In genomic region chr10:40147325-40148059, GRCm38 (mm10) we compare ENCODE assay signal across 24 mouse cellular contexts. TPM values are rescaled to one million over a fixed set of nuclear protein-coding genes. Genes with fewer than 3 reads are reported as not detected.
A peak's percentile ranks its signal among the peaks of the same experiment; 100 is the strongest.
DNase-seq lines count a peak whose midpoint lies in the region; ATAC-seq and TF ChIP-seq lines count a peak whose summit lies in the region.
"Had no signal": no experiment of that assay in that cellular context is flagged by ENCODE, and none has a peak within 500 bp of the region (broad histone marks: within the 10 kb centered on the region; RNA-seq: fewer than 3 reads in every experiment).

No protein-coding gene starts in this region.

- H3K9me3 ChIP-seq in liver, embryonic 12.5 days (replicated peaks), result no peaks in the 10 kb centered on the region
- no peaks in the 10 kb centered on the region for H3K9me3 ChIP-seq in liver, postnatal 0 days (ENCODE audit: low read length)
- H3K9me3 ChIP-seq: embryonic facial prominence, embryonic 12.5 days; forebrain, embryonic 12.5 days; intestine, embryonic 15.5 days; neural tube, embryonic 15.5 days had no signal

- H3K9ac ChIP-seq in liver, embryonic 12.5 days, result peak overlapping the region; percentile 56
- no peak overlapping the region; the same call in 1 of the 2 replicates for H3K9ac ChIP-seq in liver, postnatal 0 days (replicated peaks)
- H3K9ac ChIP-seq: embryonic facial prominence, embryonic 12.5 days; forebrain, embryonic 12.5 days; forebrain, postnatal 0 days; intestine, embryonic 15.5 days; neural tube, embryonic 15.5 days had no signal

- peak; percentile 17; the same call in 1 of the 2 replicates for TF ChIP-seq CTCF in liver, postnatal 0 days (IDR thresholded peaks at IDR 0.05; ENCODE audit: low read depth)

- peak; percentile 65 for DNase-seq in heart, adult 11 months
- DNase-seq in heart, postnatal 36 days, result no peak
- DNase-seq in liver, postnatal 0 days, result no peak
- DNase-seq in urinary bladder, postnatal 14 days (ENCODE audit: low spot score), result no peak
- DNase-seq in gastrocnemius, adult 18-20 months (ENCODE audit: low spot score), result no peak
- no peak for DNase-seq in ovary, adult 18-20 months (ENCODE audit: low spot score)
- DNase-seq: adrenal gland, postnatal 14 days; cerebellum, adult 11-12 months; cerebellum, adult 9-11 months; embryo, embryonic 11 days; forebrain, postnatal 0 days; gastrocnemius, postnatal 10 days; kidney, adult 2 months; kidney, postnatal 10 days; layer of hippocampus, adult 9-11 months; midbrain, embryonic 14.5 days; right cerebral cortex, postnatal 25 days had no signal

- 65% methylated on average over 8 of the region's 8 CpGs for WGBS in liver, embryonic 12.5 days (ENCODE audit: insufficient replicate concordance)
- WGBS in liver, postnatal 0 days (ENCODE audit: insufficient replicate concordance), result 64% methylated on average over 8 of the region's 8 CpGs

- H3K27ac ChIP-seq in liver, embryonic 12.5 days, result peak overlapping the region; percentile 99
- peak overlapping the region; percentile 76 for H3K27ac ChIP-seq in liver, postnatal 0 days (ENCODE audit: low read depth)
- H3K27ac ChIP-seq: embryonic facial prominence, embryonic 12.5 days; forebrain, embryonic 12.5 days; intestine, embryonic 15.5 days; neural tube, embryonic 15.5 days had no signal

- peak; percentile 59 for ATAC-seq in erythroblast, adult 5-6 weeks (replicated peaks; ENCODE audit: low FRiP score, poor library complexity, severe bottlenecking)
- ATAC-seq in liver, embryonic 12.5 days, result peak; percentile 79
- peak; percentile 61 for ATAC-seq in liver, postnatal 0 days
- ATAC-seq: forebrain, postnatal 0 days; hindbrain, embryonic 16.5 days; intestine, embryonic 15.5 days had no signal

- intact Hi-C loops in heart, postnatal 36 days (cut with DNase I), result no loop called here

- H3K4me2 ChIP-seq in liver, embryonic 12.5 days, result peak overlapping the region; percentile 44
- H3K4me2 ChIP-seq in liver, postnatal 0 days (ENCODE audit: low read depth, low read length), result peak overlapping the region; percentile 29; the same call in 1 of the 2 replicates
- H3K4me2 ChIP-seq: embryonic facial prominence, embryonic 12.5 days; forebrain, embryonic 12.5 days; intestine, embryonic 15.5 days; neural tube, embryonic 15.5 days had no signal

- H3K4me3 ChIP-seq in liver, embryonic 12.5 days, result no peak overlapping the region
- H3K4me3 ChIP-seq in liver, postnatal 0 days (ENCODE audit: low read depth, low read length), result no peak overlapping the region
- H3K4me3 ChIP-seq: embryonic facial prominence, embryonic 12.5 days; forebrain, embryonic 12.5 days; intestine, embryonic 15.5 days; neural tube, embryonic 15.5 days had no signal

- H3K36me3 ChIP-seq in liver, embryonic 12.5 days, result no peaks in the 10 kb centered on the region
- H3K36me3 ChIP-seq in liver, postnatal 0 days (replicated peaks; ENCODE audit: insufficient read depth, low read length), result no peaks in the 10 kb centered on the region
- H3K36me3 ChIP-seq: embryonic facial prominence, embryonic 12.5 days; forebrain, embryonic 12.5 days; intestine, embryonic 15.5 days; neural tube, embryonic 15.5 days had no signal

- H3K4me1 ChIP-seq in liver, embryonic 12.5 days, result peaks cover 94% of the 10 kb centered on the region
- peaks cover 23% of the 10 kb centered on the region for H3K4me1 ChIP-seq in liver, postnatal 0 days (ENCODE audit: insufficient read depth)
- H3K4me1 ChIP-seq: embryonic facial prominence, embryonic 12.5 days; forebrain, embryonic 12.5 days; intestine, embryonic 15.5 days; neural tube, embryonic 15.5 days had no signal

- no peaks in the 10 kb centered on the region for H3K27me3 ChIP-seq in liver, embryonic 12.5 days (replicated peaks)
- no peaks in the 10 kb centered on the region for H3K27me3 ChIP-seq in liver, postnatal 0 days (ENCODE audit: insufficient read depth, low read length)
- H3K27me3 ChIP-seq: intestine, embryonic 15.5 days; neural tube, embryonic 15.5 days had no signal

- peak; percentile 81 for TF ChIP-seq EP300 in liver, postnatal 0 days (IDR thresholded peaks at IDR 0.05; ENCODE audit: low read depth)

RNA-seq across cellular contexts. Expression of gene Slc16a10, which starts 5.4 kb away (rescaled TPM):
- total RNA-seq in heart, postnatal 36 days (2021), result 10 to 100 TPM; 17.8 to 23.8 TPM
- 440 and 459 TPM in 2 replicates for total RNA-seq in erythroblast, adult 5-6 weeks (2015; ENCODE audit: low replicate concordance)
- total RNA-seq in erythroblast, adult 5-6 weeks (2017; ENCODE audit: low replicate concordance), result 461 and 469 TPM in 2 replicates
- 93.9 and 99.9 TPM in 2 replicates for polyA plus RNA-seq in liver, embryonic 12.5 days (2016; fragmentation: Nextera tagmentation; extraction: Ambion mirVana)
- 20.2 and 22.1 TPM in 2 replicates for polyA plus RNA-seq in liver, postnatal 0 days (2015; fragmentation: Nextera tagmentation; extraction: Ambion mirVana)
- 10 to 100 TPM; 44.1 to 46.2 TPM for total RNA-seq in gastrocnemius, adult 18-20 months (2021)

Comparison
In these comparisons a context has a peak if more than half of its experiments do, and no peak if none do; other contexts are left out.
1. RNA of gene Slc16a10, which starts 5.4 kb away (total RNA-seq): 440 to 469 TPM in erythroblast, adult 5-6 weeks; 44.1 to 46.2 TPM in gastrocnemius, adult 18-20 months and 17.8 to 23.8 TPM in heart, postnatal 36 days; every median in the first group is over 4 times any median in the second.
2. Peak in every context shown above with its lines, with median percentiles within 50 percentile points of each other: ATAC-seq.